Mouse (Mus musculus) natural killer cell, adult 2 months (primary cell): Measurements from ENCODE around the gene Ndrg4.

Experiments used
- DNase-seq, 2 experiments: peaks; one replicate each; pipeline ENCODE4 v3.0.0; 2022; ENCODE audit warnings: low spot score in 2 of 2

Ndrg4 gene

DNA sequence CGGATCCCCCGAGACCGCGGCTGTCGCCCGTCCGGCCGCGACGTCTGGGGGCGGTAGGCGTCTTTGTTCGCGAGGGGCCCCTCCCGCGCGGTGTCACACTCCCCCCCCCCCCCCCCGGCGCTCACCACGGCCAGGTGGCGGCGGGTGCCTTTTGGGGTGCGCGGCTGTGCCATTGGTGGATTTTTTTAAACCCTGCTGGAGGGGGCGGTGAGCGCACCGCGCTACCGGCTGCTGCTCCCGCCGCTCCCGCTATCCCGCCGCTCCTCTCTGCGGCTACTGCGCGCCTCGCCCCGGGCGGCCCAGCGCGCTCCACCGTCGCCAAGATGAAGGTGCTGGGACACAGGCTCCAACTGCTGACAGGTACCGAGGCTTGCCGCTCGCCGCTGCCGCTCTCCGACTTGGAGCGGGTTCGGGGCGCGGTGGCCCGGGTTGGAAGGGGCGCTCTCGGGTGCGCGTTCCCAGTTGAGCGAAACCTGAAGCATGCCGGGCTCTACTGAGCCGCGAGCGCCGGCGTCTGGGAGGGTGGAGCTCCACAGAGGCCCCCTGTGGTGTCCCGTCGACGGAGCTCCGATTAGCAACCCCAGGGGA lies 1.3 kb downstream of the Ndrg4 start:
- no peak for DNase-seq

- no peak for DNase-seq
Measured at GRCm38 (mm10) chr8:95688073-95688672, 11.4 kb downstream of the Ndrg4 start.

DNA sequence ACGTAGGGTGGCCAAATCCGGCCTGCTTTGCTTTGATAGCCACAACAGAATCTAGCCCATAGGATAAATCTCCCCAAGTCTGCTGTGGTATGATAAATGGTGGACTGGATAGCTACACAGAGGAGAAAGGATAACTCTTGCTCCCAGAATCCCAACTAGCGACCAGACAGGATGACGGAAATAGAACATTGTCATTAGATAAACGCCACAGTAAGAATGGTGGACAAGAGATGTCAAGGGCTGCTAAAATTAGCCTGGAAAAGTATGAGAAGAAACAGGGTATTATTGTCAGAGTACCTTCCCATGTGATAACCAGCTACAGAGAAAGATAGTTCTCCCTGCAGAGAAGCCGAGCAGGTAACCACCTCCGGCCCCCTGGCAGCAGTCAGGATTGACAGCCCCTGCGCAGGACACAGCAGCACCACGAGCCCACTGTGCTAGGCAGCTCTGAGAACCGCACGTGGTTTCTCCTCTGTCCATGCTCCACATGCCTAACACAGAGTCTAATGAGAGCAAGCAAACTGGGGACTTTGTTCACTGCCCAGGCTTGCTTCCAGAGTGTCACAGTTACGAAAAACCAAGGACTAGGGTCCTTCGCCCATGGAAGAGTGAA lies 14.3 kb downstream of the Ndrg4 start:
- no peak for DNase-seq

DNA sequence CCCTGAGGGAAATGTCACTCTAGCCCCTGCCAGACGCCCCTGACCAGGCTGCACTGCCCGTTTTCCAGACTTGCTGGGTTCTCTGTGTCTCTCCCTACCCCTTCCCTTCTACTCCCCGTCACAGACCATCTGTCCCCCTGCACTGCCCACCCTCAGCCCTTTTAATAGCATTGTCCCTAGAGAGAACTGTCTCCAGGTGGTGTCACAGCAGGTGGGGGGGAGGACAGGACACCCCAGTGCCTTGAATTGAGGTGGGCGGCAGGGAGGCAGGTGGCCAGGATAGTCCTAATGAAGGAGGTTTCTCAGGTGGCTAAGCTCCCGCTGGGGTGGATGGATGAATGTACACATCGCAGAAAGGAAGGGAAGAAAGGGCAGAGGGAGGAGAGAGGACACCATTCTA lies 17.9 kb downstream of the Ndrg4 start:
- no peak for DNase-seq

DNA sequence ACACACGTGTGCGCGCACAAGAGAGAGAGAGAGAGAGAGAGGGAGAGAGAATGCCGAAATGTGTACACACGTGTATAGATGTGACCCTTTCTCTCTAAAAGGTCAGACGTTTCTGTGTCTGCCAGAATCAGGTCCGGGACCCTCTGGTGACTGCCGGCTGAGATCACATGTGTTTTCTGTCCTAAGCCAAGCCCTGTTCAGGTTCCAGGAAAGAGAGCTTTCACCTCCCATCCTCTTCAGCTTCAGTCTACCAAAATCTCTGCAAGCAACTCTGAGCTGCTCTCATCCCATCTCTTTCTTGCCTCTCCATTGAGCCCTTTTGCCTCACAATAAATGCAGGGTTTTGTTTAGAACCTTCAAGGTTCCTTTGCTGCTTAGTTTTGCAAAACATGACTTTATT lies 19.9 kb downstream of the Ndrg4 start:
- no peak for DNase-seq

DNA sequence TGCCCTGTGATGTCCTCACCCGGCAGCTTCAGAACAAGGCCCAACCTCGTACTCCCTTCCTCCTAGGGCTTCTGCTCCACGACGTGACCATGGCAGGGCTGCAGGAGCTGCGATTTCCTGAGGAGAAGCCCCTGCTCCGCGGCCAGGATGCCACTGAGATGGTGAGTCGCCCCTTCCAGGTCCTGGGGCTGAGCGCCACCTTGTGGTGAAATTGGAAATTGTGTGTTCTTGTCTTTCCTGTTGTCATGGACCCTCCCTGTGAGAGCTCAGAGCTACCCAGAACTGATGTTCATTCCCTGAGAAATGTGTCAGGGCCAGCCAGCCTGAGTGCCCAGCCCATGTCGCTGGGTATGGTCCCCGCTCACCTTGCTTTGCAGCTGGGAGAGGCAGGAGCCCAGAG lies 20.3 kb downstream of the Ndrg4 start:
- peak; percentile 42 to 72 for DNase-seq

DNA sequence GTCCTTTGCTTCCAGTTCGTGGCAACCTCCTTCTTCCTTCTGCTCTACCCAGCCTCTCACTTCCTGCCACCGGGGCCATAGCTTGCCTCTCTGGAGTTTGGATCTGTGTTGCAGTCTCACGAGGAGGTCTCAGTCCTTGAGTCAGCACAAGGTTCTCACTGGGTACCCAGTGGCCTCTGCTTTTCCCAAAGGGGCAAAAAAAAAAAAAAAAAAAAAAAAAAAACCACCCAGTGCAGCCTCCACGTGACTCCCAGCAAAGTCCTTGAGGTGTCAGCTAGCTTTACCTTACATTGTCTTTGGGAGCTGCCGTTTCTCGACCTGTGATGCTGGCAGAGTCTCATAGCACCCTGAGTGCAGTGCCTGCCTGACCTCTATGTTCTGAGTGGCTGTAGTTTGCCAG lies 21.4 kb downstream of the Ndrg4 start:
- no peak for DNase-seq

DNA sequence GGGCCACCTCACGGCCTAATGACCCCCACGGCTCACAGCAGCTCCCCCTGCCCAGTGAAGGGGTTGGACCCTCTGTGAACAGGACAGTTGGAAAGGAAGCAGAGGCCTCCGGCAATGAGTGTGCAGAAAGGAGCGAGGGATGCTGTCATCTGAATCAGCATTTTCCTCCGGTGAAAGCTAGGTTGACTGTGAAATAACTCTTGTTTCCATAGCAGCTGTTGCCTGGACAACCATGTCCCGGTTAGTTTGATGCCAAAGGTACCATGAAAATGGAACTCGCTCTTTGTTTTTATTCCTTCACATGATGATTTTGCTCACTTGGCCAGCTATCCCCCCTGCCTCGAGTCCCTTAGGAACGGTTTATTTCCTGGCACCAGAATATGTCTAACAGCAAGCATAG lies 23.5 kb downstream of the Ndrg4 start:
- DNase-seq = no peak

DNA sequence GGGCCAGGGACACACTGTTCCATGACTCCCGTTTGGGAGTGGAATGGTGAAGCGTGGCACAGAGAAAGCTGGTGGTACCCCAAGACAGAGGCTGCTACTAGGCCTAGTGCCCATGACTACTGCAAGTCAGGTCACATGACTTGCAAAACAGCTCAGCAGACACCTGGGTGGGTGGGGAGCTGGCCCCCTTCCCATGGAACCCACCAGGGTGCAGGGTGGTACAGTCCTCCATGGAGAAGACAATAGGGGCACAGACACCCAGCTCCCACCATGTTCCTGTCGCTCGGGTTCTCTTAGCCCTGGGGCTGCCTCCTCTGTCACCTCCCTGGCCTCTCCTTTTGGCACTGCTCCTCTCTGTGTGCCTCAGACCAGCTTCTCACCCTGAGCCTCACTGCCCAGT lies 25.0 kb downstream of the Ndrg4 start:
- no peak for DNase-seq

DNA sequence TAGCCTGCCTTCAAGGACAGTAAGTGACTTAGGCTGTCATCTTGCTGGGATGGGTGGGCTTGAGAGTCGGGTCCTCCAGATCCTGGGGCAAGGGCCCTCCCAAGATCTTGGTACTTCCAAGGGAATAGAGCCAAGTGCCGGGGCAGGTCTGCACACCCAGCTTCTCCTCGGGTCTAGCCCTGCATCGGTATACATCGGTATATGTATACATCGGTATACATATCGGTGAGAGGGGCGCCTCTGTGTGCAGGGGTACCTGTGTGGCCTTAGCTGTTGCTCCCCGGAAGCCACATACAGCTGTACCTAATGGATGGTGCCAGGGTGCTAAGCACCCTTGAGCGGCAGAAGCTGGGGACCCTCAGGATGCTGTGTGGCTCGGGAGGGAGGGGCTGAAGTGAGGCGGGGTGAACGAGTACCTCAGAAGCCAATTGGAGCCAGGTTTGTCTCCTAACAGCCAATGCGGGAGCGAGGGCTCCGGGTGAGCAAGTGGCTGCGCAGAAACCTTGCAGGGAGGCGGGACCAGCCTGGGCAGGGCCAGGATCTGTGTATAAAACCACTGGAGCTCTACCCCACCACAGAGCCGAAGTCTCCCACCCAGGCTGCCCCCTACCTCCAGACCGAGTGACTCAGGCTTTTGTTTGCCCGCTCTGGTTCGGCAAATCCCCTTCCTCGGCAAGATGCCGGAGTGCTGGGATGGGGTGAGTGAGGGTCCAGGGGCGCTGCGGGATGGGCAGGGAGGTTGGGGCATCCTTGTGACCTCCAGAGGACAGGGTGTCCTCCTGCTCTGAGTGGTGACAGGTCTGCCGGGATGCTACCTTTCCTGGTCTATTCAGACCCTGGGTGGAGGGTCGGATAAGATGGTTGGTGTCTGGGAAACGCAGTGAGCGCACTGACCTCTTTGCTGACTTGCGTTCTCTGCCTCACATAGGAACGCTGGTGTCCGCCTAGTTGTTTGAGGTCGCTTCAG lies 26.0 kb downstream of the Ndrg4 start:
- peak; percentile 29 to 52 for DNase-seq

GRCm38 (mm10) chr8:95703461-95704260 lies 26.9 kb downstream of the Ndrg4 start:
- no peak for DNase-seq

- DNase-seq = no peak
Measured at GRCm38 (mm10) chr8:95704538-95704937, 27.8 kb downstream of the Ndrg4 start.

- DNase-seq = no peak
Measured at GRCm38 (mm10) chr8:95709579-95709978, 32.8 kb downstream of the Ndrg4 start.

DNA sequence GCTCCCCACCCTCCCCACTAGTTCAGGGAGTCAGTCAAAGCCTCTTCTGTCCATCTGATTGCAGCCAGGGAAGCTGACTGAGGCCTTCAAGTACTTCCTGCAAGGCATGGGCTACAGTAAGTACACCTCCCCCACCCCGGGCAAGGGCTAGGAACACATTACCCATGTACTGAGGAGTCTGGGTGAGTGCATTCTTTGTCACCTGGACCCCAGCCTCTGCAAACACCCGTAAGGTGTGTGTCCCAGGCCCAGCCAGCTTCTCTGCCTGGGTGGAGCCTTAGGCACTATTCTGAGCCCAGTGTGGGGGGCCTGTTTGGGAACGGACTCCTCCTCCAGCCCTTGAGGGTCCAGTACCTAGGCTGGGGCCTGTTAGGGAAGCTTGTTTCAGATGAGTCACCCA lies 34.2 kb downstream of the Ndrg4 start:
- no peak for DNase-seq

DNA sequence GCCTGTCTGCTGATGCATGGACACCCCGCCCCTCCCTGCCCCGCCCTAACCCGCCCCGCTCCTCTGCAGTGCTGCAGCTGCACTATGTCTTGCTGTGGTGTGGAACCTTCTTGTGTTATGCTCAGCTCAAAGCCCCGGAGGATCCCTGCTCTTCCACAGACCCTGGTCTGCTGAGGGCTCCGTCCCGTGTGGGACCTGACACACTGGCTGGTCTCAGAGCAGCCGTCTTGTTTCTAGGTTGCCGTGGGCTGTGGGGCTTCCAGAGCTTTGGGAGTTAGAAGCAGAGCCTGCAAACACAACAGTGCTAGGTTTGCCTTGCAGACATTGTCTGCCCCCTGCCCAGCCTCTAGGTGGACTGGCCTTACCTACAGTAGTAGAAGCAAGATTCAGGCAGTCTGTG lies 35.6 kb downstream of the Ndrg4 start:
- DNase-seq = no peak

DNA sequence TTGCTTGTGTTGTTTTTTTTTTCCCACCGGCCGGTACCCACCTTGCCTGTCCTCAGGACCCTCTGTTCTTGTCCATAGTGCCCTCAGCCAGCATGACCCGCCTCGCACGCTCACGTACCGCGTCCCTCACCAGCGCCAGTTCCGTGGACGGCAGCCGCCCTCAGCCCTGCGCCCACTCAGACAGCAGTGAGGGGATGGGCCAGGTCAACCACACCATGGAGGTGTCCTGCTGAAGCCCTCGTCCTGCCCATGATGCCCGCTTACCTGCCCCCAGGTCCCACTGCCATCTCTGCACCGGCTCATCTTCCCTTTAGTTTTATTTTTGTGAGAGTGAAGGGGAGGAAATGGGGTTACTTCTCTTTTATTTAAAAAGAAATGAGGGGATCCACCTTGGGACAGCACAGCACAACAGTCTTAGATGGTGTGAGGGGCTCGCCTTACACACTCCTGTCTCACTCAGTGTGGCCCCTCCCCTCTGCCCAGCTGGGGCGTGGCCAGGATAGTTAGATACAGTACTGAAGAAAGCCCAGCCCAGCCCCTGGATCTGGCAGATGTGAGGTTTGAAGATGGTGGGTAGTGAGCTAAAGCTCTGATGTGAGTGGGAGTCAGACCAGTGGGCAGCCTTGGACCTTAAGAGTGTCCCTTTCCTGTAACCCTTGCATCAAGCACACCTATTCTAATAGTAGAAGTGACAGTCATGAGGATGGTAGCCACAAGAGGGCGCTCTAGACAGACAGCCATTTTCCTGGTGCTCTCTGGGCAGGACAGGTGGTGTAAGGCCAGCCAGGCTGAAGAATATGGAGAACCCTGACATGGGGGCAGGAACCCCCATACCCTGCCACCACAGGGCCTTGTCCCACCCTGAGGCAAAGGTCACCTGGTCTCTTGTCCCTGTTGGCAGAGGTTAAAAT lies 36.6 kb downstream of the Ndrg4 start:
- peak; percentile 70 to 82 for DNase-seq

GRCm38 (mm10) chr8:95714367-95714766 lies 37.6 kb downstream of the Ndrg4 start:
- DNase-seq = no peak

GRCm38 (mm10) chr8:95714837-95715413 lies 38.1 kb downstream of the Ndrg4 start:
- no peak for DNase-seq

GRCm38 (mm10) chr8:95715676-95716531 lies 39.1 kb downstream of the Ndrg4 start, which contains the start of gene Setd6:
Setd6 (plus strand) TSS chr8:95715881.
- peak; percentile 65 to 80 for DNase-seq
